Comparison of ENCODE assay signal across 30 mouse cellular contexts in genomic region chr14:121949897-121950296, GRCm38 (mm10). TPM values are rescaled to one million over a fixed set of nuclear protein-coding genes. Genes with fewer than 3 reads are reported as not detected.
DNase-seq lines count a peak whose midpoint lies in the region; ATAC-seq lines count a peak whose summit lies in the region.
"Had no signal": no experiment of that assay in that cellular context is flagged by ENCODE, and none has a peak within 500 bp of the region (broad histone marks: within the 10 kb centered on the region; RNA-seq: fewer than 3 reads in every experiment).

No protein-coding gene starts in this region.

- H3K4me3 ChIP-seq in intestine, embryonic 14.5 days (ENCODE audit: low read depth, low read length): no peak overlapping the region
- no peak overlapping the region for H3K4me3 ChIP-seq in intestine, embryonic 15.5 days (replicated peaks)
- H3K4me3 ChIP-seq: erythroblast, embryonic 14.5 days; forebrain, embryonic 12.5 days; heart, embryonic 12.5 days; hindbrain, embryonic 10.5 days; hindbrain, embryonic 15.5 days had no signal

- H3K36me3 ChIP-seq in intestine, embryonic 14.5 days (ENCODE audit: control insufficient read depth, insufficient read depth, low read length): 0 out of 2 replicates have a peak, but pooled peaks cover 7% of the 10 kb centered on the region
- no peaks in the 10 kb centered on the region for H3K36me3 ChIP-seq in intestine, embryonic 15.5 days
- H3K36me3 ChIP-seq: forebrain, embryonic 12.5 days; heart, embryonic 12.5 days; hindbrain, embryonic 15.5 days had no signal

- H3K4me1 ChIP-seq in intestine, embryonic 14.5 days (replicated peaks; ENCODE audit: control insufficient read depth, insufficient read depth, low read length): peaks cover 4% of the 10 kb centered on the region; the same call in 1 of the 2 replicates
- H3K4me1 ChIP-seq in intestine, embryonic 15.5 days (replicated peaks): 0 out of 2 replicates have a peak, but pooled peaks cover 3% of the 10 kb centered on the region
- H3K4me1 ChIP-seq: hindbrain, embryonic 10.5 days; hindbrain, embryonic 15.5 days had no signal

- peak; percentile 29 for DNase-seq in intestine, embryonic 14.5 days (ENCODE audit: low spot score)
- peak; percentile 20 for DNase-seq in CD4-positive helper T cell, adult 2 months (ENCODE audit: low read depth, low spot score)
- DNase-seq in kidney, adult 18-20 months: no peak
- DNase-seq in lung, postnatal 25 days (ENCODE audit: low spot score): no peak
- DNase-seq: adrenal gland, postnatal 10 days; cerebellum, adult 9-10 months; cerebellum, postnatal 36 days; gastrocnemius, postnatal 10 days; kidney, adult 9 months; kidney, postnatal 10 days; lung, adult 18-20 months; right cerebral cortex, postnatal 14 days; thymus, adult 2 months; thymus, postnatal 36 days had no signal

- H3K27ac ChIP-seq in intestine, embryonic 14.5 days (ENCODE audit: low read depth): no peak overlapping the region
- no peak overlapping the region for H3K27ac ChIP-seq in intestine, embryonic 15.5 days
- H3K27ac ChIP-seq: forebrain, embryonic 12.5 days; hindbrain, embryonic 10.5 days; hindbrain, embryonic 15.5 days; macrophage; stomach, postnatal 0 days had no signal

- WGBS in intestine, embryonic 14.5 days: 91% methylated on average over 5 of the region's 5 CpGs
- WGBS in intestine, embryonic 15.5 days: 92% methylated on average over 5 of the region's 5 CpGs

- no peaks in the 10 kb centered on the region for H3K9me3 ChIP-seq in intestine, embryonic 14.5 days (ENCODE audit: control insufficient read depth, low read length)
- H3K9me3 ChIP-seq in intestine, embryonic 15.5 days: no peaks in the 10 kb centered on the region
- H3K9me3 ChIP-seq: forebrain, embryonic 12.5 days; heart, embryonic 12.5 days; hindbrain, embryonic 15.5 days had no signal

- ATAC-seq in intestine, embryonic 14.5 days (replicated peaks; ENCODE audit: low FRiP score, low TSS enrichment, low read depth): no peak
- ATAC-seq in intestine, embryonic 15.5 days: no peak
- peak; percentile 52 for ATAC-seq in granulocyte monocyte progenitor cell, adult 5-6 weeks (replicated peaks; ENCODE audit: poor library complexity, severe bottlenecking)
- 0 out of 2 replicates have a peak, but pooled peaks have one; percentile 22 for ATAC-seq in megakaryocyte progenitor cell, adult 5-6 weeks (replicated peaks; ENCODE audit: poor library complexity)
- ATAC-seq: intestine, embryonic 16.5 days; lung, postnatal 0 days; Patski had no signal

- H3K27me3 ChIP-seq in intestine, embryonic 14.5 days (replicated peaks; ENCODE audit: control insufficient read depth, insufficient read depth, low read length): no peaks in the 10 kb centered on the region
- H3K27me3 ChIP-seq in intestine, embryonic 15.5 days (replicated peaks): no peaks in the 10 kb centered on the region
- H3K27me3 ChIP-seq: forebrain, embryonic 12.5 days; heart, embryonic 12.5 days; hindbrain, embryonic 15.5 days; Patski had no signal

- no peak overlapping the region for H3K4me2 ChIP-seq in intestine, embryonic 14.5 days (ENCODE audit: low read length)
- no peak overlapping the region for H3K4me2 ChIP-seq in intestine, embryonic 15.5 days (replicated peaks)
- H3K4me2 ChIP-seq: forebrain, embryonic 12.5 days; heart, embryonic 12.5 days; hindbrain, embryonic 15.5 days; midbrain, embryonic 11.5 days had no signal

- H3K9ac ChIP-seq in intestine, embryonic 14.5 days (ENCODE audit: low read length): no peak overlapping the region
- no peak overlapping the region for H3K9ac ChIP-seq in intestine, embryonic 15.5 days
- H3K9ac ChIP-seq: forebrain, embryonic 12.5 days; heart, embryonic 12.5 days; hindbrain, embryonic 15.5 days had no signal

RNA-seq across cellular contexts. Expression of gene Gpr183, which starts 15.1 kb away (rescaled TPM):
- 3.4 and 4.7 TPM in 2 replicates for polyA plus RNA-seq in intestine, embryonic 14.5 days (2014; fragmentation: Nextera tagmentation; extraction: Ambion mirVana)
- polyA plus RNA-seq in intestine, embryonic 15.5 days (2015; fragmentation: Nextera tagmentation; extraction: Ambion mirVana): 3.7 TPM in 2 replicates
- 3.2 and 3.3 TPM in 2 replicates for total RNA-seq in granulocyte monocyte progenitor cell, adult 5-6 weeks (2014; fragmentation: Nextera tagmentation)
- total RNA-seq in granulocyte monocyte progenitor cell, adult 5-6 weeks (2017): 3.4 and 3.7 TPM in 2 replicates
- 4.0 and 7.1 TPM in 2 replicates for total RNA-seq in megakaryocyte progenitor cell, adult 5-6 weeks (2015)
- 2.2 and 3.5 TPM in 2 replicates for total RNA-seq in megakaryocyte progenitor cell, adult 5-6 weeks (2017)
- polyA plus RNA-seq: Patski had no signal

RNA-seq across cellular contexts. Expression of gene Gpr18, which starts 34.3 kb away (rescaled TPM):
- polyA plus RNA-seq in intestine, embryonic 14.5 days (2014; fragmentation: Nextera tagmentation; extraction: Ambion mirVana): 0.23 and 0.62 TPM in 2 replicates
- 0.29 and 0.34 TPM in 2 replicates for polyA plus RNA-seq in intestine, embryonic 15.5 days (2015; fragmentation: Nextera tagmentation; extraction: Ambion mirVana)
- total RNA-seq in granulocyte monocyte progenitor cell, adult 5-6 weeks (2014; fragmentation: Nextera tagmentation): 0.60 and 3.1 TPM in 2 replicates
- 0.43 TPM in 1 of 2 replicates, not detected in the other for total RNA-seq in granulocyte monocyte progenitor cell, adult 5-6 weeks (2017)
- 0.68 and 2.1 TPM in 2 replicates for total RNA-seq in megakaryocyte progenitor cell, adult 5-6 weeks (2015)
- 0.34 and 1.9 TPM in 2 replicates for total RNA-seq in megakaryocyte progenitor cell, adult 5-6 weeks (2017)
- total RNA-seq: gastrocnemius, postnatal 10 days; left cerebral cortex, postnatal 10 days; midbrain, postnatal 0 days had no signal
- polyA plus RNA-seq: erythroblast, embryonic 14.5 days had no signal

Comparison
In these comparisons a context has a peak if more than half of its experiments do, and no peak if none do; other contexts are left out.
1. ATAC-seq: peak in granulocyte monocyte progenitor cell, adult 5-6 weeks (single experiment) and megakaryocyte progenitor cell, adult 5-6 weeks (single experiment); none in intestine, embryonic 14.5 days (single experiment) and intestine, embryonic 15.5 days (single experiment).
2. DNase-seq: peak in intestine, embryonic 14.5 days (single experiment) and CD4-positive helper T cell, adult 2 months (single experiment); none in kidney, adult 18-20 months (single experiment) and lung, postnatal 25 days (single experiment).